Mouse (Mus musculus): ENCODE results near the gene Celsr3.

Gene Celsr3

GRCm38 (mm10) chr9:108854241-108854696, 28.1 kb downstream of the Celsr3 start:
- peak; percentile 91 for DNase-seq (ENCODE audit: low read depth)

- peak; percentile 14 for DNase-seq (ENCODE audit: low read depth)
Measured at GRCm38 (mm10) chr9:108855335-108855734, 29.2 kb downstream of the Celsr3 start.

GRCm38 (mm10) chr9:108858792-108859527, 32.8 kb downstream of the Celsr3 start:
- DNase-seq (ENCODE audit: low read depth) = no peak
